Mouse (Mus musculus): ENCODE results near the gene Acyp1. TPM values are rescaled to one million over a fixed set of nuclear protein-coding genes. Genes with fewer than 3 reads are reported as not detected.

Acyp1 gene
- 10 to 100 TPM; 47.4 to 52.5 TPM for polyA plus RNA-seq (2017; shearing (Covaris generic))

GRCm38 (mm10) chr12:85287809-85288485 lies at the start of gene Acyp1:
Acyp1 (minus strand) TSS chr12:85288438.
- no peak for ATAC-seq

DNA sequence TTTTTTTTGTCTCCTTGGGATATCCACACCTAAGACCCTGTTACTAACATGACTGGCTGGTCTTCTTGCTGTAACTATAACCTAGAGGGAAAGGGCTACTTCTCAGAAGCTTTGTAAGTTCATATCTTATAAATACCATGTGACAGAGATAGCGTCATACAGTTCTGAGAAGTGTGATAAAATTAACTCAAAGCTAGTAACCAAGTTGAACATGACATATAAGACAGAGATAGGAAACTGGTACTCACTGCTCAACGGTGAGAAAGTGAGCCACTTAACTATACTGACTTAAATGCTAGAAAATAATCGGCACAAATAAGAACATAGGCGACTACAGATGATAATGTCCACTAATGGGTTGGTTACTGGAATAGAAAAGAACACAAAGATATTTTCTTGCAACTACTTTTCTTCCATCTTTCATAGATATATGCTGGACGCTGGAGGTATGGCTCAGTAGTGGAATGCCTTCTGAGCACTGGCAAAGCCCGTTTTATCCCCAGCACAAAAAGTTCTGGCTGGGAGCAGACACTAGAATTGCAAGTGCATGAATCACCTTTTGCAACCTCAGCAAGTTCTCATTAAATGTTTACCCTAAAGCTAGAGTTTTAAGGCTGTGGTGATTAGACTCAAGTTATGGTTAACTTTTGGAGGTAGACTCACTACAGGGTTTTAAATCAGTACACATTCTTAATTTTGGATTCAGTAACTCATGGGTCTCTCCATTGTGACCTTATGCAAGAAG lies 49.5 kb upstream of the Acyp1 start:
- no peak for ATAC-seq

GRCm38 (mm10) chr12:85330153-85330552 lies 41.9 kb upstream of the Acyp1 start:
- ATAC-seq: no peak

- no peak for ATAC-seq
Measured at GRCm38 (mm10) chr12:85308651-85309050, 20.4 kb upstream of the Acyp1 start.

DNA sequence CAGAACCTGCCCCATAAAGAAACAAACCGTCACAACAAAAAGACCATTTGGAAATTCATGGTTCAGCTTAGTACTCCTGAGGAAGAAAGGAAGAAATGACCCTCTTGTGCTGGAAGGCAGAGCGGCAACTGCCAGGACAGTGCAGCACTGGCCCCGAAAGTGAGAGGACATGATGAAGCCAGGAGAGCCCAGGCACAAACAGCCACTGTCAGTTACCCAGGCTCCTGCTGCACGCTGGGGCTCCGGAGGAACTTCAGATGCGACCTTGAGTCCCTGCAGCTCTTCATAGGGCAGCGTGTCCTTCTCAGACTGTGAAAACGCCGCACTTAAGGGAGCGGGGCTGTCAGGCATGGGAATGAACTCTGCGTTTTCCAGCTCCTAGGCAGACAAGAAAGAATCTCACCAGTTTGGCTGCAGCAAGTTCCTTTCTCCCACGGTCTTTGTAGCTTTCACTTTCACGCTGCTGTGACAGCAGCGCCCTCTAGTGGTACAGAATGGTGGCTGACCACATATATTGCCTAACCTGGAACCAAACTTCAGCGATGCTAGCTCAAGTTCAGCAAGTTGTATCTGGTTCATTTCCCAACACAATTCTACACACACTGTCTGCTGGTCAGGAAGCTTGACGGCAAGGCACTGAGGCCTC lies 17.1 kb upstream of the Acyp1 start:
- ATAC-seq: peak; percentile 70

GRCm38 (mm10) chr12:85304725-85305124 lies 16.5 kb upstream of the Acyp1 start:
- ATAC-seq: peak; percentile 72

GRCm38 (mm10) chr12:85303256-85303655 lies 15.0 kb upstream of the Acyp1 start:
- no peak for ATAC-seq

DNA sequence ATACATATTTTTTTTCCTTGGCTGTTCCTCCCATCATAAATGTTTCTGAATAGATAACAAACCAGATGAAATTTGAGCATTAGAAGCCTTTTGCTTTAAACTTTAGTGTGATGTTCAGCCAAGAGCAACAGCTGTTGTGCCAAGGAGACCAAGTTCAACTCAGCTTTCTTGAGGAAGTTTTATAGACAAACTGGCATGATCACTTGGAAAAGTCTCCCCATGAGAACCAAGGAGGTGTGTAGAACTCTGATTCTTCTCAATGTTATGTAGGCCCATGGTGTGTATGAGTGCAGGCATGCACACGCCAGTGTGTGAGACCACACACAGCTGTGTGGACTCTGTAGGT lies 10.6 kb upstream of the Acyp1 start:
- no peak for ATAC-seq

DNA sequence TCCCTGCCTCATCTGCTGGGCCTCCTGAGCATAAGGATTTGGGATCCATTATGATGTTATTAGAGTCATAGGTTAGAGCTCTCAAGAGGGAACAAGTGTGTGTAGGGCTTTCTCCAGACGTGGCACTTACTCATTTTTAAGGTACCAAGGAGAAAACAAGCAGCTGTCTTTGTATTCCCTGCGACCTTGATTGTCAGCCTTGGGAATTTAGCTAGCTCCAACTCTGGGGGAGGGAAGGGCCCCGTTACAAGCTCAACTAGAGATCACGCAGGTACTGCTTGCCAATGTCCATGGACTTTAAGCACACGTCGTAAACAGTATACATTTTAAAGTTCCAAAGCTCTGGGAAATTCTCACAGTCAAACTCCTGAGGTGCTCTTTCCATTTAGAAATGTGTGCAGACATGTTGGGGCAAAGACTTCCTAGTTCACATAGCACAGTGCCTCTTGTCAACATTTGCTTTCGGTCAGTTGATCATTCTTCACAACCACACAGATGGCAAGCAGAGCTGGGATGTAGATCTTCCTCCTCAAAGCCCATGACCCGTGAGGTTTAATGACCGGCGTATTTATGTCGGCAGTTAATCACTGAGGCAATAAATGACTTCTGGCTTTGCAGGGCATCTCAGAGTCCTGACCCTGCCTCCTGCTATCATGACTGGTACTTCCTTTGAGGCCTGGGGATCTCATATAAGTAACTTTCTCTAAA lies 10.0 kb upstream of the Acyp1 start:
- ATAC-seq: no peak

- no peak for ATAC-seq
Measured at GRCm38 (mm10) chr12:85297345-85297997, 9.2 kb upstream of the Acyp1 start.

- no peak for ATAC-seq
Measured at GRCm38 (mm10) chr12:85296915-85297314, 8.7 kb upstream of the Acyp1 start.

DNA sequence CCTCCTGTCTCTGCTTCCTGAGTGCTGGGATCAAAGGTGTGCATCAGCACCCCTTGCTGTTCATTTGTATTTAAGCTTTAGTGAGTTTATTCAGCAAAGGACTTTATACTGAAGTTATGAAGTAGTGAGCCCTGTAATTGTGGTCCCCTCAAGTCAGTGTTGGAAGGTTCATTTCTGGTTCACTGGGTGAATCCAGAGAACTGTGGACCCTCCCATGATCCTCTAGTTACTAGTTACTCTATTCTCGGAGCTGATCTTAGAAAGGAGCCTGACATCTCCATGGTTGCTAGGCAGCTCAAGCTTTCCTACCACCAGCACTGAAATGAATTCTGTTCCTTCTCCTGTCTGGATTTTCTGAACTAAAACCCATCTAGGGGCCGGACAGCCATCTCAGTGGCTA lies 7.3 kb upstream of the Acyp1 start:
- ATAC-seq: no peak

DNA sequence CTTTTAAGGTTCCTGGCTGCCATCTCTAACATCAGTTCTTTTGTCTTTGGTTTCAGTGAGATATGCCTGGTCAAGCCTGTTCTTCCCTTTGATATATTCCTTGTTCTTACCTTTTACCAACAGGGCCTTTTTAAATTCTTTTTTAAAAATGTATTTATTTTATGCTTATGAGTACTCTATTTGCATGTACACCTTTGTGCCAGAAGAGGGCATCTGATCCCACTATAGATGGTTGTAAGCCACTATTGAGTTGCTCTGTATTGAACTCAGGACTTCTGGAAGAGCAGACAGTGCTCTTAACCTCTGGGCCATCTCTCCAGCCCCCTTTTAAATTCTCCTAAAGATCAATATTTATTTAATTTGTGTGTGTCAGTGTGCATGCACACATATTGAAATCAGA lies 4.7 kb upstream of the Acyp1 start:
- ATAC-seq: no peak

- no peak for ATAC-seq
Measured at GRCm38 (mm10) chr12:85292288-85292687, 4.0 kb upstream of the Acyp1 start.

DNA sequence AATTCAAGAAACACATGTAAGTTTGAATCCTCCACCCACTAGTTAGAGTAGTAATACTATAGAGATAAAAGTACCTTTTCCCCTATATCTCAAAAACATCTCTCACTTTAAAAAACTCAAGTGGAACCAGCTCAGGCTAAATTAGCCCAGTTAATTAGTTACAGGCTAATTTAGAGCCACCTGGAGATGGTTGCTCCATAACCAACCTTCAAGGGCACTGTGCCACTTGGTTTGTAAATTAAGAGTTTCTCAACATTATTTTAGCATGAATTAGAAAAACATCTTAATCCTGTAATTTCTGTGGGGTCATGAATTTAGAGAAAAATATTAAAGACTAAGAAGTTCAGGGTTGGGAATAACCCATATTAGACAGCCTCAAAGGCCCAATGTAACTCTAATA lies 3.3 kb upstream of the Acyp1 start:
- no peak for ATAC-seq

DNA sequence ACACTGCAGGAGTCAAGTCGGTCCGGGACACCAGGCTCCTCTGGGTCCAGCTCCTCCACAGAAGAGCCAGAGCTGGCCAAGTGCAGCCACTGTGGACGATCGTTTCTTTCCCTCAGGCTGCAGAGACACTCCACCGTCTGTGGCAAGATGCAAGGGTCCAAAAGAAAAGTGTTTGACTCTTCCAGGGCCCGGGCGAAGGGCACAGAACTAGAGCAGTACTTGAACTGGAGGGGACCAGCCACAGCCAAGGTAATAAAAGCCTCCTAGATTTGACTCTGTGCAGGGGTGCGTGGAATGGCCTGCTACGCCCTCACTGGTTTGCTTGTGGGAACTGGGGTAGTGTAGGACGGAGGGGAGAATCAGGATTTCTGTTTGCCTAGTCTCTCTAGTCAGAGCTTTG lies 2.4 kb upstream of the Acyp1 start:
- no peak for ATAC-seq

GRCm38 (mm10) chr12:85289157-85290000 lies 1.1 kb upstream of the Acyp1 start:
- no peak for ATAC-seq

- ATAC-seq: peak; percentile 92
Measured at GRCm38 (mm10) chr12:85288486-85289156, 383 bp upstream of the Acyp1 start, which contains the start of gene Zc2hc1c. Zc2hc1c (plus strand) TSS chr12:85288591.

GRCm38 (mm10) chr12:85286941-85287340 lies 1.3 kb downstream of the Acyp1 start:
- ATAC-seq: no peak

DNA sequence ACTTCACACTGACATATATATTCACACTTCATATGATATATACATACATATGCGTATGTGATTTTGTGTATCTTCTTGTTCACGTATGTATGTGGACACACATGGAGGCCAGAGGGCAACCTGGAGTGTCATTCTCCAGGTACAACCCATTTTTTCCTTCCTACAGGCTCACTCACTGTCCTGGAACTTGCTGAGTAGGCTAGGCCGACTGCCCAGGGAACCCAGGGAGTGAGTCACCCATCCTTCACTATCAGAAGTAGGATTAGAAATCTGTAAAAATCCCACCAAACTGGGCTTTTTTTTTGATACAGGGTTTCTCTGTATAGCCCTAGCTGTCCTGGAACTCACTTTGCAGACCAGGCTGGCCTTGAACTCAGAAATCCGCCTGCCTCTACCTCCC lies 3.2 kb downstream of the Acyp1 start:
- ATAC-seq: no peak

GRCm38 (mm10) chr12:85284331-85284730 lies 3.9 kb downstream of the Acyp1 start:
- no peak for ATAC-seq
